Mouse (Mus musculus) MEL (cell line): ENCODE results near the gene Vwa3b.

Experiments used
- EP300 ChIP-seq, 2 experiments: IDR thresholded peaks; 2 replicates each; pipeline ENCODE4 v1.6.1; 2011; ENCODE audit warnings: improper control_type of control experiment in 2 of 2, low read length in 2 of 2, low read depth in 1 of 2, mild to moderate bottlenecking in 1 of 2
- POLR2A ChIP-seq, 2 experiments: IDR thresholded peaks; 2 replicates each; pipeline ENCODE4 v1.6.1; 2011 to 2012; ENCODE audit warnings: low read length in 2 of 2, mild to moderate bottlenecking in 2 of 2, control low read depth in 1 of 2, improper control_type of control experiment in 1 of 2, low read depth in 1 of 2, moderate library complexity in 1 of 2; ENCODE audit not compliant: control insufficient read depth in 1 of 2, insufficient read depth in 1 of 2, poor library complexity in 1 of 2
- TCF12 ChIP-seq: IDR thresholded peaks from 2 replicates; pipeline ENCODE4 v1.6.1; 2014; ENCODE audit warnings: low read depth, mild to moderate bottlenecking, inconsistent platforms, low read length, improper control_type of control experiment, moderate library complexity

DNA sequence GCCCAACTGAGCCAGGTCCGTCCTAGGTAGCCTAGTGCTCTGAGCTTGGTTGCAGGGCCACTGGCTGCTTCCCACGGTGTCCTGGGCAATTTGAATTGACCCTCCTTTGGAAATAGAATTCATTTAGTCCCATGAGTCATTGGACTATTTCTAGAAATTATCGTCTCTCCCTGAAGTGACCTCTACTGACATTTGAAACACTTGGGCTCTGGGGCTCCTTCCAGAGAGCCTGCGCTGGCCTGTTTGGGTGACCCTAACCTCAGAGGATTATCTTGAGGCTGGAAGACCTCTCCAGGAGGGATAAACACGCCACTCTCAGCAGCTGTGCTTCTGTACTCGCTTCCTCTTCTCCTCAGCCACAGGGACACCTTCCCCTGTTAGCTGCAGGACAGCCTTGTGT, 204.0 kb downstream of the Vwa3b start:
- no peak for TF ChIP-seq TCF12
- no peak for TF ChIP-seq EP300 (IDR thresholded peaks at IDR 0.05; ENCODE audit: low read depth in 1 of 2, low read length in 2 of 2)
- no peak for TF ChIP-seq POLR2A (IDR thresholded peaks at IDR 0.05; ENCODE audit: control insufficient read depth in 1 of 2, insufficient read depth in 1 of 2, low read depth in 1 of 2, low read length in 2 of 2, poor library complexity in 1 of 2)
